Mouse (Mus musculus) stomach, embryonic 16.5 days (tissue): ENCODE measurements around the gene Slc17a1. TPM values are rescaled to one million over a fixed set of nuclear protein-coding genes. Genes with fewer than 3 reads are reported as not detected.

Source experiments
- ATAC-seq: fragments of 200-750 bp; cut with Nextera tagmentation; 2 replicates; pipeline ENCODE4 v1.8.0; 2017; ENCODE audit warnings: moderate number of reproducible peaks, moderate TSS enrichment; ENCODE audit not compliant: insufficient read depth, low FRiP score
- H3K27ac ChIP-seq: fragments of 300-500 bp; sonication (generic); 2 replicates; pipeline ENCODE4 v1.5.1; 2014; ENCODE audit warnings: low read length
- H3K27me3 ChIP-seq: fragments of 300-500 bp; sonication (generic); 2 replicates; pipeline ENCODE4 v1.6.1; 2014; ENCODE audit warnings: low read length, control low read depth, mixed read lengths; ENCODE audit not compliant: control insufficient read depth, insufficient read depth
- H3K36me3 ChIP-seq: fragments of 300-500 bp; sonication (generic); 2 replicates; pipeline ENCODE4 v1.6.1; 2014; ENCODE audit warnings: low read length; ENCODE audit not compliant: control insufficient read depth, insufficient read depth
- H3K4me1 ChIP-seq: fragments of 300-500 bp; sonication (generic); 2 replicates; pipeline ENCODE4 v1.6.1; 2014; ENCODE audit warnings: low read length, control low read depth, mixed read lengths; ENCODE audit not compliant: control insufficient read depth, insufficient read depth
- H3K4me2 ChIP-seq: fragments of 300-500 bp; sonication (generic); 2 replicates; pipeline ENCODE4 v1.6.1; 2014; ENCODE audit warnings: low read depth, low read length, mixed read lengths
- H3K4me3 ChIP-seq: fragments of 300-500 bp; sonication (generic); replicated peaks from 2 replicates; pipeline ENCODE4 v1.5.1; 2014; ENCODE audit warnings: mild to moderate bottlenecking, low read length
- H3K9ac ChIP-seq: fragments of 300-500 bp; sonication (generic); 2 replicates; pipeline ENCODE4 v1.6.1; 2014; ENCODE audit warnings: low read length
- H3K9me3 ChIP-seq: fragments of 300-500 bp; sonication (generic); replicated peaks from 2 replicates; pipeline ENCODE4 v1.6.1; 2016; ENCODE audit warnings: low read length, control low read depth; ENCODE audit not compliant: control insufficient read depth
- WGBS: fragments of 180-500 bp; shearing (Covaris S2); extraction: QIAGEN DNeasy Blood & Tissue Kit; methylation state at CpG from one replicate; pipeline ENCODE4 v1.1.7; 2014; 5-methylcytosine and 5-hydroxymethylcytosine counted together
- polyA plus RNA-seq: library from polyadenylated mRNA; unstranded; fragments of >200 nt; fragmentation: Nextera tagmentation; extraction: Ambion mirVana; gene quantifications from 2 replicates; pipeline ENCODE4 v1.2.1, GENCODE M21; 2015

Slc17a1 gene
- polyA plus RNA-seq, 1 experiment from 2014 or later = 0.22 TPM

DNA sequence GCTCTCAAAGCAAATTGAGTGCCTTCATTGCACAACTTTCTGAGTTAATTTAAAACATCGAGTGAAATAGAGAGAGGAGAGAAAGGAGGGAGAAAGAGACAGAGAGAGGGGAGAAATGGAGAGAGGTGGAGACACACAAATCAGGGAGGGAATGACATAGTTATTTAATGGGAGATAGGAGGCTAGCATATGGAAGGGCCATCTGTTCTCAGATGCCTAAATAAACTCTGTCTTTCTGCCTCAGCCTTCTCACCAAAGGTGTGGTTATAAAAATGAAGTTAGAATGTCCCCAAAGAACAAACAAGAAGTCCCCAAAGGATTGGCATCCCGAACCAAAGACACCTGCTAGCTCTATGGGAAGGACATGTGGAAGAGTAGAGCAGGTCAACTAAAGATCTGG is 18.3 kb upstream of the Slc17a1 start:
- no peaks in the 10 kb centered on the region for H3K27me3 ChIP-seq
- no peaks in the 10 kb centered on the region for H3K36me3 ChIP-seq
- no peak overlapping the region for H3K27ac ChIP-seq
- no peak overlapping the region for H3K4me3 ChIP-seq
- WGBS = 81% methylated on average over 2 of the region's 2 CpGs
- no peaks in the 10 kb centered on the region for H3K4me1 ChIP-seq
- no peak overlapping the region for H3K9ac ChIP-seq
- H3K4me2 ChIP-seq = no peak overlapping the region
- ATAC-seq = no peak
- no peaks in the 10 kb centered on the region for H3K9me3 ChIP-seq

GRCm38 (mm10) chr13:23856401-23856800 is 11.1 kb upstream of the Slc17a1 start:
- Histone ChIP-seq H3K4me1 (no peaks in the 10 kb centered on the region), H3K4me2 (no peak overlapping the region), H3K9ac (no peak overlapping the region), H3K4me3 (no peak overlapping the region), H3K9me3 (no peaks in the 10 kb centered on the region), H3K27me3 (no peaks in the 10 kb centered on the region), H3K36me3 (no peaks in the 10 kb centered on the region), H3K27ac (no peak overlapping the region)
- ATAC-seq = no peak
- 54% methylated on average over 3 of the region's 3 CpGs for WGBS

GRCm38 (mm10) chr13:23861815-23862214 is 5.7 kb upstream of the Slc17a1 start:
- Histone ChIP-seq H3K9ac (no peak overlapping the region), H3K9me3 (no peaks in the 10 kb centered on the region), H3K4me1 (no peaks in the 10 kb centered on the region), H3K36me3 (no peaks in the 10 kb centered on the region), H3K27me3 (no peaks in the 10 kb centered on the region), H3K4me3 (no peak overlapping the region), H3K27ac (no peak overlapping the region), H3K4me2 (no peak overlapping the region)
- no peak for ATAC-seq

DNA sequence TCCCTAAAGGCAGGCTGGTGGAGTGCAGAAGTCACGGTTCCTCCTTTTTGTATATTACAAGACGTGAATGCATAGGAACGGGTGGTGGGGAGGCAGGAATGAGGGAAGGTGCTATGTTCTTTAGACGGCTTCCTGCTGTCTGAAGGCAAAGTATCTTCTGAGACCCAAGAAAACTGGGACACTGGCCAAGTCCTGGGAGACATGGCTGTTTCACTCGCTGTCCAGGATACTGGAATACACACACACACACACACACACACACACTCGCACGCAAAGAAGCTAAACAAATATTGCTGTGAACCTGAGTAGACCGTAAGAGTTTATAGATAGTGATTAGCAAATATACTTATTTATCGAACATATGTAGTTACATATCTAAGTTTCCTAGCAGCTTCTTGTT is 2.8 kb upstream of the Slc17a1 start:
- 50% methylated on average over 9 of the region's 9 CpGs for WGBS
- Histone ChIP-seq H3K4me2 (no peak overlapping the region), H3K9me3 (no peaks in the 10 kb centered on the region), H3K9ac (no peak overlapping the region), H3K4me3 (no peak overlapping the region), H3K4me1 (no peaks in the 10 kb centered on the region), H3K27ac (no peak overlapping the region), H3K27me3 (no peaks in the 10 kb centered on the region), H3K36me3 (no peaks in the 10 kb centered on the region)
- no peak for ATAC-seq

DNA sequence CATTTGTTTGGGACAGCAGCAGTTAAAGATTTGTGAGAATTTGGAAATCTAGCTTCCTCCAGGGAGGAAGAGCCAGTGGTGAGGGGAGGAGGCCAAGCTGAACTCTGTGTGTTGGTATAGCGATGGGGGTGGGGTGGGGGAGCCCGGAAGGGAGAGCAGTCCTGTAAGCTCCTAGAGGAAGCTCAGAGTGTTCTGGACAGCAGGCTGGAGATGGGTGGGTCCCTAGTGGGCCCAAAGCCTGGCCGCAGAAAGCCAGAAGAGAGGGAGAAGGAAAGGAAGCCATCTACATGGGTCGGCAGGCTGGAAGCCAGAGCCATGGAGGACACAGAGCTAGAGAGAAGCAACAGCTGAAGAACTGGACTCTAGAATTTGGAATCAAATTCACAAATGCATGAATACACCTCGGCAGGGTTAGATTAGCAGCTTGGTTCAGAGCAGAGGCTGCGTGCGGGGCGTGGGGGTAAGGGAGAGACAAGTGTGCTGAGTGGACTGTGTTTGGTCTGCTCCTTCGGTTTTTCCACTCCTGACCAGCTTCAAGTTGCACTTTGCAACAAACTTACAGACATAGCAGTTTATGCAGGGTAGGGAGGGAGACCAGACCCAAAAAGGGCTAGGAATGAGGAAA is 1.4 kb upstream of the Slc17a1 start:
- no peak overlapping the region for H3K4me3 ChIP-seq
- H3K4me2 ChIP-seq = no peak overlapping the region
- H3K36me3 ChIP-seq = no peaks in the 10 kb centered on the region
- H3K9me3 ChIP-seq = no peaks in the 10 kb centered on the region
- no peak overlapping the region for H3K9ac ChIP-seq
- no peaks in the 10 kb centered on the region for H3K4me1 ChIP-seq
- peak overlapping the region; percentile 31; the same call in 1 of the 2 replicates for H3K27ac ChIP-seq
- ATAC-seq = no peak
- H3K27me3 ChIP-seq = no peaks in the 10 kb centered on the region
- WGBS = 67% methylated on average over 9 of the region's 9 CpGs

- H3K4me1 ChIP-seq = no peaks in the 10 kb centered on the region
- H3K36me3 ChIP-seq = no peaks in the 10 kb centered on the region
- H3K27ac ChIP-seq = no peak overlapping the region
- no peak for ATAC-seq
- no peaks in the 10 kb centered on the region for H3K27me3 ChIP-seq
- H3K4me2 ChIP-seq = no peak overlapping the region
- H3K4me3 ChIP-seq = no peak overlapping the region
- WGBS = 78% methylated on average over 6 of the region's 6 CpGs
- no peak overlapping the region for H3K9ac ChIP-seq
- H3K9me3 ChIP-seq = no peaks in the 10 kb centered on the region
Measured at GRCm38 (mm10) chr13:23867000-23867399, 550 bp upstream of the Slc17a1 start.

DNA sequence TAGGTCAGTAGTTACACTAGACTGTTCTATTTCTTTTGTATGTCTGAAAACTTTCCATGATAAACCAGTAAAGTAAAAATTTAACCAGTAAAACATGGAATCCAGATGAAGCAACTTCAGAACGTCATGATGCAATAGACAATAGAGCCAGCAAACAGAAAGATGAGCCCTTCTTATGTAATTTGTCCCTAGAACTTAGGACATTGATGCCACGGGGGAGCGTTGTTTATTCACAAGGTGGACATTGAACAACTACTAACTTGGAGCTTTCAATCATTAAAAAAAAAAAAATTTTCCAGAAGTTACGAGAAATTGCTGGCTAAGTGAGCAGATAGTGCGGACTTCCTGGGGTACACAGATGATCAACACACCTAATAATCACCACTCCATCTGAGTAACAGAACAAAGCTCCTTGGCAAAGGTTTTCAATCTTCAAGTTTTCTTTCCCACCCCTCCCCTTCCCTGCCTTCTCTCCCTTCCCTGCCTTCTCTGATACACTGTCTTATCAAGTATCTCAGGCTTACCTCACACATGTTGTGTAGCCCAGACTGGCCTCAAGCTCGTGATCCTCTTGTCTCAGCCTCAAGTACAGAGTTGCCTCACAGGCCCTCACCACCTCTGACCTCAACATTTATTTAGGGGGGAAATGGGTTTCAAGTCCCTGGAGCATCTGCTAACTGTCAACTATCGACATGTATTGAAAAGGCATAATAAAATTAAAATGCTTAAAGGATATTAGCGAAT is 1.4 kb downstream of the Slc17a1 start:
- Histone ChIP-seq H3K27me3 (no peaks in the 10 kb centered on the region), H3K36me3 (no peaks in the 10 kb centered on the region), H3K9ac (no peak overlapping the region), H3K9me3 (no peaks in the 10 kb centered on the region), H3K4me2 (no peak overlapping the region), H3K4me3 (no peak overlapping the region), H3K27ac (no peak overlapping the region), H3K4me1 (no peaks in the 10 kb centered on the region)
- 84% methylated on average over 8 of the region's 8 CpGs for WGBS
- no peak for ATAC-seq

DNA sequence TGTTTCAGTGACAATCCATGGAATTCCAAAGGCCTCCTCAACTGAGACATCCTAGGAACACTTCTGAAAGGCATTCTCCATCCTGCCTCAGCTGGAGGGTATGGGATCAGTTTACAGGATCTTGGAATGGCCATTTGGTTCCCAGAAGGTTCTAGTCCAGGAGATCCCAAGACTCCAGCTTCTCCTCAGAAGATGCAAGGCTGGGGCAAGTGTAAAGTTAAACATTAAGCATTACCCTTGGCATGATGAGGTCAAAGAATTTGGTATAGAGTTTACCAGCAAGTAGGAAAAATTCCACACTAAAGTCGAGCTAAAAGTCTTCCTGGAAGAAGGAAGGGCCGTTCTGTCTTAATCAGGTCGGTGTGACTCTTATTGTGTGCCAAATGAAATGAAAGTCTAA is 2.4 kb downstream of the Slc17a1 start:
- Histone ChIP-seq H3K9me3 (no peaks in the 10 kb centered on the region), H3K4me3 (no peak overlapping the region), H3K4me1 (no peaks in the 10 kb centered on the region), H3K9ac (no peak overlapping the region), H3K27me3 (no peaks in the 10 kb centered on the region), H3K27ac (no peak overlapping the region), H3K4me2 (no peak overlapping the region), H3K36me3 (no peaks in the 10 kb centered on the region)
- WGBS = 66% methylated on average over 3 of the region's 3 CpGs
- ATAC-seq = no peak

DNA sequence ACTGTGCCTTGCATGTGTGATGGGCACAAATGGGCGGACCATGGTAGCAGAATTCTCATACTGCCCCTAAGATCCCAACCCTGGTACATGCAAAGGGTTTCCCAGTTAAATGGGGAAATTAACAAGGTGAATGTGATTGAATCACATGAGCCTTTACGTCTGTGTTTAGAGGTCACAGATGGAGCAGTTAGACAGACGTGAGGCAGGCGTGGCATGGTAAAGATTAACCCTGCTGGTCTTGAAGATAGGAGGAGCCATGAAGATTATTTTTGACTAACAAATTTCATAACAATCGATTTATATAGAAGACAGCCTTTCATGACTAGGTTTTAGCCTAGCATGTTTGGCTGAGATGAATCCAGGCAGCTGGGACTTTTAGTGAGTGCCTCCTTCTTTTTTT is 5.6 kb downstream of the Slc17a1 start:
- 59% methylated on average over 5 of the region's 5 CpGs for WGBS
- no peak for ATAC-seq
- H3K27ac ChIP-seq = no peak overlapping the region
- no peaks in the 10 kb centered on the region for H3K36me3 ChIP-seq
- H3K9me3 ChIP-seq = no peaks in the 10 kb centered on the region
- H3K4me2 ChIP-seq = no peak overlapping the region
- H3K4me3 ChIP-seq = no peak overlapping the region
- H3K27me3 ChIP-seq = no peaks in the 10 kb centered on the region
- H3K4me1 ChIP-seq = no peaks in the 10 kb centered on the region
- no peak overlapping the region for H3K9ac ChIP-seq
